Mouse (Mus musculus): ENCODE measurements around the gene Bri3.

Gene Bri3

DNA sequence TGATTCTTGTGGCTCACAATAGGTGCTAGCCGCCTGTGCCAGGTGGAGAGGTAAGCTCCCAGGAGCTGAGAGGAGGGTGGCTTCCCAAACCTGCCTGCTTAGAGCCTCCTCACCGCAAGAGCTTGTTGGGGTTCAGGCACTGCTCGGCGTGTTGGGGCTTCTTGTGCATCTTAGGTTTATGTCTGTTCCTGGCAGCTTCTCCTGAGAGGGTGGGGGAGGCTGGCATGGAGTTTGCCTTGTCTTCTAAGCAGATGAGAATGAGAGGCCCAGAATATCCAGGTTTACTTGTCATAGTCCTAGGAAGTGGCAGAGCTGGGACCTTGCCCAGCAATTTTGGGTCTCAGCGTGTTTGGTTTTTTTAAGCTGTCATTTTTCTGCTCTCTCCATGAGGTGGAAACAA, 17.6 kb downstream of the Bri3 start:
- DNase-seq (ENCODE audit: low read depth) = no peak

DNA sequence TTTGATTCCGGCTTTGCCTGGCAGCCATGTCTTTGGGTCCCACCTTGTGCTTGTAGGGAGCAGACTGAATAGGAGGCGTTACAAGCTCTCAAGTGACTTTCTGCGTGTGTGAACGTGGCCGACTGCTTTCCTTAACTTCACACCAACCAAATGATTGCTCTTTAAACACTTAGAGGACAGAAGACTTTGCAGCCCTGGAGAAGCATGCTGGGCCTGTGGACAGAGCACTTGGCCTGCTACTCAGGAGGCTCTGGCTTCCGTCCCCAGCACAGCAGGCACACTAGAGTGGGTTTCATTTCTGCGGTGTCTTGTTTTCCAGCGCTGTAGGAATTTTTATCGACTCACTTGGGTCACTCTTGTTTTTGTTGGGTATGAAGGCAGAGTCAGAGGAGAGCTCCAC, 18.8 kb downstream of the Bri3 start:
- DNase-seq (ENCODE audit: low read depth) = no peak

DNA sequence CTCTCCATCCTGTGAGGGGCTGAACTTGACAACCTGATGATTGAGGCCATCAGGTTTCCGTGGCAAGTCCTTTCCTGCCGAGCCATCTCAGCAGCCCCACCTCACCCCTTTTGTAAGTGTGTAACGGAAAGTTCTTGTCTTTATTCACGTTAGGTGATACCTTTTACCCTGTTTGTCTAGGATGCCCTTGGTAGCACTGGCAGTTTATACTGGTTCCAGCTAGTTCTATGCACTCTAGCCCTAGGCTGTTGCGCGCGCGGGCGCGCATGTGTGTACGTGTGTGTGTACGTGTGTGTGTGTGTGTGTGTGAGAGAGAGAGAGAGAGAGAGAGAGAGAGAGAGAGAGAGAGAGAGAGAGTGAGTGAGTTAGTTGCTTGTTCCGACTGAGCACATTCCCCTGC, 19.3 kb downstream of the Bri3 start:
- DNase-seq (ENCODE audit: low read depth) = no peak

DNA sequence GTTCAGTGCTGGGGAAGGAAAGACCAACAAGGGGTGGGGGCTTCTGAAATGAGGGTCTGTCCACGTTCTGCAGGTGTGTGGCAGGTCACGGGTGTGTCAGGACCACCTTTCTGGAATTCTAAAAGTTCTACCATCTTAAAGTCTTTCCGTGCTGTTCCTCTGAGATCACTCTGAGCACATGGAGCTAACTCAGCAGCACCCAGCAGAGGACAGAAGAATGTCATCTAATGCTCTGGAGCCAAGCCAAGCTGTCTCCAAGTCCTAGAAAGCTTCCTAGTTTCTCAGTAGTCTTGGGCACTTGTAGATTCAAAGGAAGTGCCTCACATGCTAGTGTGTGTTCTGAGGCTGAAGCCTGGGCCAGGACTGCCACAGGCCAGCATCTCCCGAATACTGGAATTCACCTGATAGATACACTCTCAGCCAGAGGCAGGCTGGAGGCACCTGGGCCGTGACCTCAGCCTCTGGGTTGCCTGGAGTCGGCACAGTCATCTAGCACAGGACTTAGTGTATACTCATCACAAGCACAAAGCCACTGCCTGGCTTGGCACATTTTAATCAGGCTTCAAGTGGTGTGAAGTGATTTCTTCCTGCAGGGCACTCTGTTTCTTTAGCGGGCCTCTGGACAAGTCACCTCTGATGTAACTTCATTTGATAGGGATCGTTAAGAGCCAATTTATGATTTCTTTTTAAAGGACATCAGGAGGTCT, 23.5 kb downstream of the Bri3 start:
- peak; percentile 92 for DNase-seq (ENCODE audit: low read depth)

DNA sequence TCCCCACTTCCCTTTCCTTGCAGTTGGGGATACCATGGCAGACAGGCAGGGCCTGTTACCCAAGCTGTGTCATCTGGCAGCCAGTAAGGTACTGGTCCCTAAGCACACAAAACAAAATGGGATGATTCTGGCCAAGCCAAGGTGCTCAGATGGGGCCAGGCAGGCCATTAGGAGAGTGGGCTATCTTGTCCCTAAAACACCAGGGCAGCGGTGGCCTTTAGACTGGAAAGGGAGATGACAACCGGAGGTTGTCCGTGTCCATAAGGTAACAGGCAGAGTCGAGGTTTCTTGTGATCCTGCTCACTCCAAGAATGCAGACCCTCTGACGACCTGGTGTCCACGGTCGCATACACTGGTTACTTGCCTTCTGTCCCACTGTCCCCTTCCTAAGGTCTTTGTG, 25.7 kb downstream of the Bri3 start:
- no peak for DNase-seq (ENCODE audit: low read depth)

DNA sequence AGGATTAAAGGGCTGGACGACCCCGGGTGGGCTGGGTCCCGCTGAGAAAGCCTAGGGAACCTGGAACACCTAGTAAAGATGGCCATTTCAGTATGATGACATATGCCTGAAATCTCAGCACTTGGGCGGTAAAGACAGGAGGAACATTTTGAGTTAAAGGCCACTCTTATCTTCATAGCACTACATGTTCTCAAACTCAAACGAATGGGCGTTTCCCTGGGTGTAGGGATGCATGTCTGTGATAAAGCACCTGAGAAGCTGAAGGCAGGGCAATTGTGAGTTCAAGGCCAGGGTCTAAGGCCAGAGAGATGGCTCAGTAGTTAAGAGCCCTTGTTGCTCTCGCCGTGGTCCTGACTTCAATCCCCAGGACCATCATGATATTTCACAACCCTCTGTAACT, 26.2 kb downstream of the Bri3 start:
- no peak for DNase-seq (ENCODE audit: low read depth)

DNA sequence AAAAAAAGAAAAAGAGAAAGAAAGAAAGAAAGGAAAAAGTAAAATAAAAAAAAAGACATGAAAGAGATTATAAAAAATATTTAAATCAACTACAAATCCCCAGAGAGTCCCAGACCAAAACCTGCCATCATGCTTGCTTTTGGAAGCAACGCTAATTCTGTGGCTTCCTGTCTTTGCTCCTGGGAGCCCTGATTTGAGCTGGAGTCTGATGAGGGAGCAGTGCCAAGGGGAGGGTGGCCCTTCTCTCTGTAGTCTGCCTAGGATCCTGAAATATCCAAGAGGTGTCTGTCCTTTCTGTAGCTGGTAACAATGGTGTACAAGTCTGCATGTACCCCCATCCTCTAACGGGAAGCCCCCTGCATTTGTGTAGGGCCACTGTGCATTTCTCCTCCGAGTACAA, 26.9 kb downstream of the Bri3 start:
- no peak for DNase-seq (ENCODE audit: low read depth)

DNA sequence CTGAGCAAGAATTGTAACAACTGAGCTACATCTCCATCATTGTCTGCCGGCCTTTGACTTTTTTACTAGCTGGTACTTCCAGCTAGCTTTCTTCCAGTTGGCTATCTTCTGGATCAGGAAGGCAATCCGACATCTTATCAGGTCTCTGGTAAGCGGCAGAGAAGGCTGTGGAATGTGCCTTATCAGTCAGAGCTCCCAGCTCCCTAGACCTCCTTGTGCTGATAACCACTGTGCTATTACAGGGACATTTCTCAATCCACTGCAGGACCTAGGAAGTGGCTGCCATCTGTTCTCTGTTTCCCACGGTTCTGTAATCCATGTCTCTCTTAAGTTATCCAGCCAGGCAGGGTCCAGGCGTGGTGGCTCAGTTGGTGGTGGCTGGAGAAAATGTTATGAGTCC, 27.5 kb downstream of the Bri3 start:
- no peak for DNase-seq (ENCODE audit: low read depth)

DNA sequence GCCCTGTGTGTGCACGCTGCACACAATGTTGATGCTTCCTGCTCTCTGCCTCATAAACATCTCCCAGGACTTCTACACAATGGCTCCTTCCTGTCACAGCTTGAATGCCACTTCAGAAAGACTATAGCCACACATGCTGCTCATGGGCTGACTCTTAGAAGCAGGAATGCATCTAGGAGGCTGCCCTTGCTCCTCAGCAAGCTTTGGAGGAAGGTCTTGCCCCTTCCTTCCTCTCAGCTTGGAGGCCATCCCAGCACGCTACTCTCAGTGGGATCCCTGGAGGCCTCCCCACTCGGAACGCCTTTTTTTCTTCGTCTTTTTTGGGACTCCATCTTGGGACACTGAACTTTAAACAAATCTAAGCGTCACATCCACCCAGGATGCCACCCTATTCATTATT, 30.7 kb downstream of the Bri3 start:
- DNase-seq (ENCODE audit: low read depth) = no peak

DNA sequence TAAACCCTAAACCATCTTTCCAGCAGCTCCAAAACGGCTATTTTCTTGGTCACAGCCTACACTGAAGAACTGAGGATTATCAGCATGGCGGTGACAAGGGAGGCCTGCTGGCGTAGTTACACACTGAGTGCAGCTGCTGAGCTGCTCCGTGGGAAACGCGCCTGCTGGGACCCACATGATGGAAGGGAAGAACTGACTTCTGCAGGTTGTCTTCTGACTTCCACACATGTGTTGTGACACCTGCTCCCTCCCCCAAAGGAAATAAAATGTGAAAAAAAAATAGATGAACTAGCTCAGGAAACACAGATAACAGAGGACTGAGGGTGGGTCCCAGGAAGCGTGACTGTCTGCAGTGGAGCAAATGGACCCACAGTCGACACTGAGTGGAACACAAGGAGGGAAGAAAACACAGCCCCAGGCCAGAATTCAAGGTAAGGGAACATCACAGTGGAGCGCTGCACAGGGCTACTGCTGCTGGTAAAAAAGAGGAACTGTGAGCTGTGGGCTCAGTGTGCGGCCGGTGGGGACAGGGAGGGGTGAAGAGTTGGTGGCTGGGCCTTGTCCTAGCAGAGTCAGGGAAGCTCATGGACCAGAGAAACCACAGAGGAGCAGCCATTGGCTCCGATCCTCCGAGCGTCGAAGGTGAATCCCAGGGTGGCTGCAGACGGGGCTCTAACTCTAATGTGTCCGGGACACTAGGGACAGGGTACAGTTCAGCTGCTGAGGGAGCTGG, 32.8 kb downstream of the Bri3 start:
- no peak for DNase-seq (ENCODE audit: low read depth)

DNA sequence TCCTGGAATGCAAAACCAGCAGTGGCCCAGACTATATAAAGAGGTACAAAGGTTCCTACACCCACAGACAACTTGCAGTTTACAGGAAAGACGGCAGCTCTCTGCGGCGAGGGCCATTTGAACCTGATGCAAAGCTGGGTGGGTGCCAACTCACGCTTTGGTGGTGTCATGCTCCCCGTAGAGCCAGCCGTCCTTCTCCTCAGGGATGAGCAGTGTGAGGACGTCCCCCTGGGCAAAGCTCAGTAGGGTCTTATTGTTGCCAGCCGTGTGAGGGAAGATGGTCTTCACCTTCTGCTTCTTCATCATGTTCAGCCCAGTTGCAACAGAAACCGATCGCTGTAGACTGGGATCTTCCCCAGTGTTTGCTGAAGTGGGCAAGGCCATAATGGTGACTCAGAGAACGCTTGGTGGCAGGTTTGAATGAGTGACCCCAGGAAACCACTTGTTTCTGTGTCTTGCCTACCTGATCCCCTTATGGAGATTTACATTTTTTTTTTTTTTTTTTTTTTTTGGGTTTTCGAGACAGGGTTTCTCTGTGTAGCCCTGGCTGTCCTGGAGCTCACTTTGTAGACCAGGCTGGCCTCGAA, 34.2 kb downstream of the Bri3 start:
- DNase-seq (ENCODE audit: low read depth) = no peak

DNA sequence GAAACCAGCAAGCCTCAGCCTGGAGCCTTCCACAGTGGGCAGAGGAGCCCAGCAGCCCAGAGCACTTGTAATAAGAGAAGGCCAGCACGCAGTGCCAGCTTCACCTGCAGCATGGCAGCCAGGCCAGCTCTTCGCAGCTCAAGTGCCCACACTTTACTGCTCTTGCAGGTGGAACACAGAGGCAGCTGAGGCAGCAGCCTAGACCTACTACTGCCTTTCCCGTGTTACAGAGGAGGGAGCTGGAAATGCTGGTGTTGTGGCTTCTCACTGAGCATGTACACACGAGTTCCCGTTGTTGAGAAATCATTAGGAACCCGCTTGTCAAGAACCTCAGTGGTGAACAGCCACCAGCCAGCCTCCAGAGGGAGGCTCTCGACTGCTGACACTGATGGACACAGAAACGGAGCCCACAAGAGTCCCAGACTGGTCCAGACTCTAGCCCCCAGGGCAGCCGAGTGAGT, 34.9 kb downstream of the Bri3 start:
- no peak for DNase-seq (ENCODE audit: low read depth)

DNA sequence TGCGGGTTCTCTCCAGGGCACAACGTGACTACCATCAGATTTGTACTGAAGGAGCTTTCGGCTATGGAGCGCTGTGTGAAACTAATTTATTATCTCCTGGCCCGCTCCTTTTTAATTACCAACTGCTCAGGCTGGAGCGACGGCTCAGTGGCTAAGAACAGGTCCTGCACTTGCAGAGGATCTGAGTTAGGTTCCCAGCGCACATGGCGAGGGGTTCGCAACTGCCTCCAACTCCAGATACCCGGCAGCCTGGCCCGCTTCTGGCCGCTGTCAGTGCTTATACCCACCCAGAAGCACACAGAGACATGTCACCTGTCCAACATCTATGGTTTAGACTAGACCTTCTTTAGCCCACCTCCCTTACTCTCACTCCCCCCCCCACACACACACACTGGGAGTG, 35.7 kb downstream of the Bri3 start:
- no peak for DNase-seq (ENCODE audit: low read depth)

DNA sequence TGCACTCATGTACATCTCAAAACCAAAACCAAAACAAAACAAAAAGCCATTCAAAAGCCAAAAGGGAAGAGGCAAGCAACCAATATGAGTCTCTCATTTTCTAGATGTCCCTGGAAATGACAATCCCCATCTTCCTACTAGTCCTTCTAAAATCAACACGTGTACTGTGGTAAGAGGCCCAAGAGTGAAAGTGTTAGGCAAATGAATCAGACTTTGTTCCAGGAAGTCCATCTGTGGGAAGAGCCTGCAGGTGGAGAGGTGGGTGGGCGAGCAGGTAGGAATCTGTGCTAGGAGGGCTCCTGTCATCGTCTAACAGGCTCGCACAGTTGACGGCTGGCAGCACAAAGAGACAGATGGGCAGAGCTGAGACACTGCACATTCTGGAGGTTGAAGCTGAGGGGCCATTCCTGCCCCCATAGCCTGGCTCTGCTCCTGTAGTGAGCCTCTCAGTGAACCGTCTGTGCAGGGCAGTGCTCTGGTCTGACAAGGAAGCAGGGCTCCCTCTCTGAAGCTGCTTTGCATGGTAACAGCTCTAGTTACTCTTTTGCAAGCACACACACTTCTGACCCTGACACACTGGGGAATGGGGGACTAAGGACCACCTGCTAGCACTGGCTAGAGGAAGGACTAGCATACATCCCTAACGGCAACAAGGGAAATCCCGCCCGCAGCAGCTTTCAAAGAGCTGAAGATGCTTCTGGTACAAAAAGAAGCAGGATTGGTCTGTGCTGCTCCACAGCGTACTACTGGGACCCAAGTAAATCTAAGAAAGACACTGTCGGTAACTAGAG, 38.4 kb downstream of the Bri3 start:
- no peak for DNase-seq (ENCODE audit: low read depth)

DNA sequence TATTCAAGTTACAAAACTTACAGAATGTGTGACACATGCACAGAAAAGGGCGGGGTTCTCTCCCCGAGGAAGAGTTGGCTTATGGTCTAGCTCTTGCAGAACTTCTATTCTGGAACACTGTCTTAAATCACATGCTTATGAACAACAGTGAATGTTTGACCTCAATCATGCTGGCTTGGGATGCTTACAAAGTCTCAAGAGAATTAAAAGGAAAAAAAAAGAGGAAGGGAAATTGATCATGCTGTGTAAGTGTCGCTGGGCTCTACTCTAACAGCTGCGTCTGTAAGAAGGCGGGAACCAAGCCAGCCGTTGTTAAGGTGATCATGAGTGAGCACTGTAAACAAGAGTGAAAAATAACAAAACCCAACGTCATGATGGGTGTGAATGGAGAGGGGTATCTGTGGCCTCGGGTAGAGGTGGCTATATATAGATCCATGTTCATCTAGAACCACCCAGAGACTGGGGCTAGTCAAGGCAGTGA, 39.4 kb downstream of the Bri3 start:
- peak; percentile 84 for DNase-seq (ENCODE audit: low read depth)

DNA sequence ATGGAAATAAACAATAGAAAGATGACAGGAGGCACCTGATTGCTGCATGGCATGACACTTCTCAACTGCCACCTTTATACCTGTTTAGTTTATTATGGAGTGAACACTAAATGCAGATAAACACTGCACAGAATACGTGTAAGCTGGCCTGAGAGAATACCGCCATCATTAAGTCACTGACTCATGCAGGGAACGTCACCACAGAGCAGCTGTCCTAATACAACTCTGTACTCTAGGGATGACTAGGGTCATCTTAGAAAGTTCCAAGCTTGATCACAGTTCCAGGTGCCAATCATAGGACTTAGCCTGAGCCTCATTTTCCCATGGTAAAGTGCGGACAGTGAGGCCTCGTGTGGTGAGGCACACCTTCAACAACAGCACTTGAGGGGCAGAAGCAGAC, 40.4 kb downstream of the Bri3 start:
- DNase-seq (ENCODE audit: low read depth) = no peak

DNA sequence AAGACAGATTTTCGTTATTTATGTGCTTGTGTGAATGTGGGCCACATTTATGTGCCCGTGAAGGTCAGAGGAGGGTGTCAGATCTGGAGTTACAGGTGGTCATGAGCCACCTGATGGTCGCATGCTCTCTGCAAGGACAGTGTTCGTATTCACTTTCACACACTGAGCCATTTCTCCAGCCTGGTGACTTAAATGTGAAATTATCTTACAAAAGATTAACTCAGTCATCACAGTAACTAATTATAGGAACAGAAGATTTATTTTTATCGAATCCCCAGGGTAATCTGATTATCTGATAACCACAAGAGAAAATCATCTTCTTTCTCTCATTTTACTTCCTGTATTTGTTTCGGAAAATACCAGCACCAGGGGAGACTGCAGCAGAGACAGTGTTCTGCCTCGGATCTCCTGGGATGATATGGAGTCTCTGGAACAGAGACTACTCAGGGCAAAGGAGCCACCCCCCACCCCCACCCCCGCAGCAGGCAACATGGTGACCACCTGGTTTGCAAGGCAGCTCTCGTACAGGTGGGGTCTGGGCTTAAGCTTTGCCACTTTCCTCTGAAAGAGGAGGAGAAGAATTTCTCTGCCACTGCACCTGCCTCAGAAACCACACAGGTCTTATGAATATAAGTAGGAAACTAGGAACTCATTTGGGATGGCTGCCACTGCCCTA, 42.5 kb downstream of the Bri3 start:
- DNase-seq (ENCODE audit: low read depth) = no peak

DNA sequence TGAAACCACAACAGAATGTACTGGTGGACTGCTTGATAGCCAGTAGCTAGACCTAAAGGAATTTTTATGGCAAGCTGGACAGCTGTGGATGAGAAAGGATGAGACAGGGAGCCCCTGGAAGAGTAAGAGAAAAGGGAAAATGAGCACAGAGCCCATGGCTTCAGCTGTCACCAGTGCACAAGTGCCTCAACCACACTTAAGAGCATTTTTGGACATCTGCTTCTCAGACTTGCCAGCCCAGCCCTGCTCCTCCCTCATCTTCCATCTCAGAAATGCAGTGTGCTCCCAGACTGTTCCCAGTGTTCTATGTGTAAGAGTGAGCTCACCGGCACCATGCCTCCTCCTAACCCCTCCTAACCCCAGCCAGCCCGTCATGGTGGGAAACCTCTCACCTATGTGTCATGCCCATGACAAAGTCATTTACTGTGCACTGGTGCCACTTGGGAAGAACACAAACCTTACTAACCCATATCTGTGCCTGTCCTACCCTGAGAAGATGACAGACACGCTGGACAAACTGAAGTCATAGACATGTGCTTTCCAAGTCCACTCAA, 43.1 kb downstream of the Bri3 start:
- peak; percentile 26 for DNase-seq (ENCODE audit: low read depth)

DNA sequence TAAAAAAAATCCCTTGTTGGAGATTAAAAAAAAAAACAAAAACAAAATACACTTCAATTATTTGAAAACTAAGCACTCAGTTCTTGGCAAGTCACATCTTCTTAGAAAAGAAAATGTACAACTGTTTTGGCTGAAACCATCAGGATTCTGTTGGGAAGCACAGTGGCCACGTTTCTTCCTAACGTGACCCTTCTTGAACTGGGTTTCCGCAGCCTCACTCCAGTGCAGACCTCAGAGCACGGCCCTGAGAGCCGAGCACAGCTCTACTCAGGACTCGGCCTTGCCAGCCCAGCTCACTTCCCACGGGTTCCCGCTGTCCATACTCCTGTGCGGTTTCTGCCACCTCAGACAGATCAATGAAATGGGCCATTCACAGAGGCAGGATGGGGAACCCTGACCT, 44.2 kb downstream of the Bri3 start:
- no peak for DNase-seq (ENCODE audit: low read depth)

DNA sequence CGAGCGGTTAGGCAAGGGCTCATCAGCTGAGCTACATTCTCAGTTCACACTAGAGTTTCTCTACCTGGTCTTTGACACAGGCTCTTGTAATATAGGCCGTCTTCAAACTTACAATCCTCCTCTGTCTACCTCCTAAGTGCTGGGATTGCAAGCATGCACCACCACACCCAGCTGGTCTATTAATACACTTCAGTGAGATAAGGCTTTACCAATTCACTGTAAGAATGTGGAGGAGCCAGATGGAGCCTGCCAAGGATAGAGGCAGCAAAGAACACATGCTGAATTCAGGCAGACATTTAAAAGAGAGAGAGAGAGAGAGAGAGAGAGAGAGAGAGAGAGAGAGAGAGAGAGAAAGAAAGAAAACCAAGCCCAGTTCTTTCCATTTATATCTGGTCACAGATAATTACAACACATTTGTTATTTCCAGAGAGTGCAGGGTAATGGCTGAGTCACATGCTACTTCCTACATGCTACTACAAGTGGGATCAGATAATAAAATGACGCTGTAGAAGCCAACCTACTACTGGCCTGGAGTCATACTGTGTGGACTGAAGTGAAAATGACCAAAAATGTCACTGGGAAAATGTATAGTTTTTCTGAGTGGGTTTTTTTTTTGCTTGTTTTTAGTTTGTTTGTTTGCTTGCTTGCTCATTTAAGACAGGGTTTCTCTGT, 45.7 kb downstream of the Bri3 start:
- DNase-seq (ENCODE audit: low read depth) = peak; percentile 56

DNA sequence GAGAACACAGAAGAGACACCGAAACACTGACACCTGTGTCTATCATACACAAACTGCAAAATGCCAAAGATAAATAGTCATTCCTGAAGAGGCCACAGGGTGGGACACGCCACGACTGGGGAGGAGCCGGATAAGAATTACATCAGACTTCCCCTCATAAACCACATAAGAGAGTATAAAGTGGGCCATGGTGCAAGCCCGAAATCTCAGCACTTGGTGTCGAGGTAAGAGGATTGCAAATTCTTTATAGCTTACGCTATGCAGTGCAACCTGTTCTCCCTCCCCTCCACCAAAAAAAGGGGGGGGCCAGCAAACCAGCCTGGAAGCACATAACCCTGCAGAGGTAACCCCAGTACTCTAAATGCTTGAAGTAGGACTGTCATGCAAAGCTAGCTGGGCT, 50.7 kb downstream of the Bri3 start:
- no peak for DNase-seq (ENCODE audit: low read depth)
